Mouse (Mus musculus) v-Abl transformed pro-B cells (cell line): ENCODE data around the gene Impg1.

Experiments
- in situ Hi-C, 2 experiments: fragments of 400-800 bp; cut with MboI; formaldehyde crosslinking; loops; one replicate each; pipeline ENCODE4 v1.15.1; 2025; ENCODE audit not compliant: unreplicated experiment in 2 of 2

The Impg1 gene

GRCm38 (mm10) chr9:80465381-80465780 is at the start of gene Impg1:
Gene Impg1, minus strand, starts transcription at chr9:80465481.
- in situ Hi-C loops: no loop called here

DNA sequence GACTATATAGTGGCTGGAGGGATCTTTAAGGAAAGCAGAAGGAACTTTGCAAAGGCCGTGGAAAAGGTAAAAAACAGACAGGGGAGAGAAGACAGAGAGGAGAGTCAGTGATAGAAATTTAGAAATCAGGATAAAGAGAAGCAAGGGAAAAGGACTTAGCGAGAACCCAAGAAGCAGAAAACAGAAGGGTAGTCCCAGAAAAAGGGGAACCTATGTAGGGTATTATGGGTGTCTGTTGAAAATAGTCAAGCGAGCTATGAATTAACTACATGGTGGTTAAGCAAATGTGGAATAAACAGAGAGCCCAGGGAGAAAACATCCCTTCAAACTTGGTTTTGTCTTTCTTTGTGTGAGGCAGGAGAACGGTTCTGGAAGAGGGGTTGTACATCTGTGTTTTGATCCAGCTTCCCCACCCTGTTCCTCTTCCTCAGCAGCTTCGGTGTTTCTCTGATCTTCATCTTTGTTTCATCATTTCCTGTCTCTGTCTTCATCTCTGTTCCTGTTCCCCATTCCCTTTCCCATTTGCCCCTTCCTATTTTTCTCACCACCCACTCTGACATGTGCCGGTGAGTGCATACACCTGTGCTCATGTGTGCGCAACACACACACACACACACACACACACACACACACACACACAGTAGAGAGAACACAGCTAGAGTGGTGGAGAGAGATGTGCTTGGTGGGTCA is 44.3 kb upstream of the Impg1 start:
- in situ Hi-C loops: no loop called here

GRCm38 (mm10) chr9:80504496-80505012 is 39.3 kb upstream of the Impg1 start:
- in situ Hi-C loops: no loop called here

GRCm38 (mm10) chr9:80491591-80491990 is 26.3 kb upstream of the Impg1 start:
- in situ Hi-C loops: no loop called here

GRCm38 (mm10) chr9:80460420-80460819 is 4.9 kb downstream of the Impg1 start:
- in situ Hi-C loops: no loop called here

DNA sequence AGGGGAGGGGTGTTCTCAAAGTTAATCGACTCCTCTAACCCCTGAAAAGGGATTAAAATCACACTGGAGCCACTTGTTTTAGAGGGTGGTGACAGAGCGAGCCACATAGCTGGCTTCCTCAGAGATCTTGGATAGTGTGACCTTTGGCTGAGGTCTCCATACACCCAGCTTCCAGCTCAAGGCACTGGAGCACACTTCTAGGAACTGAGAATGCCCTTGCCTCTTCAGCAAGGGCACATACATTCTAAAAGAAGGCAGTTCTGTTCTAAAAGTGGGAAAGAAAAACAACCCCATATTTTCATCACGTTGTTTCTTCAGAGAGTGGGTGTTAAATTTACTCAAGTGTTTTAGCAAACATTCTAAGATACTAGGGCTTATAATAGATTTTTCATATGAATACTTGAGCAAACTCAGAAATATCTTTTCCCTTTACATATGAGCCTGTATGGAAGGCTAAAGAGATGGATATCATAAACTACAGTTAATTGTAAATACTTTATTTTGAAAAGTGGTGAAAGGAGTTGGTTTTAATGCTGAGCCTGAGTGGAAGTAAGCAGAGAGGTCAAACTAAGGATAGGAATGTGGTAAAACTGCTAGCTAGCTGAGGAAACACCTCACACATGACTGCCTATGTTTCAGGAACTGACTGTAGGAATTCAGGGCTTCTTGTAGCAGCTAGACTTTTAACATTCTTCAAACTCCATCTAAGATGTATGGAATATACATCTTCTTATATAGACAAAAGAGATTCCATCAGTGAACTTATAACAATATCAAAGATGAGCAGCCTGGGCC is 14.6 kb downstream of the Impg1 start:
- in situ Hi-C loops: no loop called here

- in situ Hi-C loops: no loop called here
Measured at GRCm38 (mm10) chr9:80441096-80441710, 24.1 kb downstream of the Impg1 start.

DNA sequence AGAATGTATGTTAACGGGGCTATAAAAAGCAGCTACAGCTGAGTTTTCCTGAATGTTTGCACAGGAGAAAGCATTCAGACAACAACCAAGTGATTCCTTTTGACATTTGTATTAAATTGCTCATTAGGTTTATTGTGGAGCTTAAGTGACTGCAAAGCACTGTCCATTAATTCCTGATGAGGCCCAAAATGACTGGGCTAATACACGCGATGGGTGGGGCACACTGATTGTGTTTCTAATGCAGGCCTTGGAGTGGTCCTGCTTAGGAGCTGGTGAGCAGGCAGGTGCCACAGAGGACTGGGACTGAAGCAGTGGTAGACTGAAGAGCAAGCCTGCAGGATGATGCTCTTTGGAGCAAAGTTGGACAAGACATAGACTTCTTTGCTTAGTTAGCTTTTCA is 73.9 kb downstream of the Impg1 start:
- in situ Hi-C loops: no loop called here

- in situ Hi-C loops: no loop called here
Measured at GRCm38 (mm10) chr9:80391002-80391401, 74.3 kb downstream of the Impg1 start.

- in situ Hi-C loops: no loop called here
Measured at GRCm38 (mm10) chr9:80387890-80388289, 77.4 kb downstream of the Impg1 start.

DNA sequence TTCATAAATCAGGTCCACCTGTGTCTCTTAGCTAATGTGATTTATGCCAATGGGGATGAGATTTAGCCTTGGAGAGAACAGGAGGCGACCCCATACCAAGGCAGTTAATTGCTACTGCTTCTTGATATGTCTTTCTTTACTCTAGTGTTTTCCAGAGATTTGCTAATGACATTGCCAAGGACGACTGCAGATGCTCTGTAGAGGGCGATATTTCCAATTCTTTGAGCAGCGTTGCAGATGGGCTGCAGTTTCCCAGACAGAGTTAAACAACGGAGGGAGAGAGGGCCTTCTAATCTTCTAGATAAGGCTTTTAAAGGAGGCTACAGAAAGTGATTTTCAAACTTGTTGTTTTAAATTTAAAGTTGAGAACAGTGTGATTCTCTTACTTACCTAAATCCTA is 78.8 kb downstream of the Impg1 start:
- in situ Hi-C loops: no loop called here

- in situ Hi-C loops: no loop called here
Measured at GRCm38 (mm10) chr9:80386000-80386399, 79.3 kb downstream of the Impg1 start.

DNA sequence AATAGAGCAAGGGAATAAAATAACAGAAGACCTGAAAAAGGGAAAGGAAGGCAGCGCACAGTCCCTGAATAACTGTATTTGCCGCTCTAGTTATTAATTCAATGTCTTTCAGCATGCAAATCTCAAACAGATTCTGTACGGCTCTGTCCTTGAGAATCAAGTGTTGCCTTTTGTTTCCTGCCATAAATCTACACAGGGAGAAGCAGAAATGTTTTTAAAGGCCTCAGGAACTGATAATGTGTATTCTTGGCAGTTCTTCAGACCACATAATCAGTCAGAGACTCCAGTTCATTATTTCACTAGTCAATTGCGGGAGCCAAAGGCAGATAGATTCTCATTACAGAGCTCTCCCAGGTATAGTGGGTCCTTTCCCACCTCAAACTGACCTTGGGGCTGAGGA is 82.6 kb downstream of the Impg1 start:
- in situ Hi-C loops: no loop called here

DNA sequence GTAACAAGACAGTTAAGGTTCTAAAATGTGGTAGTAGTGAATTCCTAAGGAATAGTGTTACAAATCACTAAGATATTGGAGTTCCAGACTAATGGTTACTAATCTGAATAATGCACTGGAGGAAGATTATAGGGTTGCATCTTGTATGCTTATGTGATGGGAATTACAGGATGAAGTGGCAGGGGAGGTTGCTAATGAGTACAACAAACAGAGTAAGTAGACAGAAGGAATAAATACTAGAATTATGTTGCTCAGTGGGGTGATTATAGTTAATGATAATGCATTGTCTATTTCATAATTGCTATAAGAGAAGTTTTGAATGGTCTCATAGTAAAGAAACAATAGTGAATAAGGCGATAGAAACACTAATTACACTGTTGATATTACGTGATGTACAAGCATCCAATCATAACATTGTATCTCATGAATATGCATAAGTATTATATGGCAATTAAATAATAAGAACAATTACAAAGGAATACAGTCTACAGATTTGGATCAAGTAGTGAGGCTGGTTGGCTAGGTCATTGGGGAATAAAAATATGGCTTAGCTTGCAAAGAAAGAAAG is 85.1 kb downstream of the Impg1 start:
- in situ Hi-C loops: no loop called here

- in situ Hi-C loops: no loop called here
Measured at GRCm38 (mm10) chr9:80374100-80374499, 91.2 kb downstream of the Impg1 start.

DNA sequence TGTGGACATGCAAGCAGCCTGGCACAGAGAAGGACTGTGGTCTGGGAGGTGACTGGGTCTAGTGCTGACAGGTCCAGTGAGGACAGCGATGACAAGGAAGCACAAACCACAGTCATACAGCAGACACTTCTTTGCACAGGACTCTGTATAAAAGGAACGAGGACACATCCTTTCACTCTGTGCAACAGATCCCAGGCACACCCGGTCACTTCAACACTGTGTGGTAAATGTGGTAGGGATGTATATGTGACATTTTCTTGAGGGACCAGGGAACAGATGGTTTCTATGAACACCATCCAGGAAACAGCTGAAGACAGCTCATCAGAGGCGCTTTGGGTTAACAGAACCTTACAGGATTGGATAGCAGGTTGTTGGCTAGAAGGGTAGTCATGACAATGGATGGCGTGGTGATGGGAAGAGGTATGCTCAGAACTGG is 92.0 kb downstream of the Impg1 start:
- in situ Hi-C loops: no loop called here

DNA sequence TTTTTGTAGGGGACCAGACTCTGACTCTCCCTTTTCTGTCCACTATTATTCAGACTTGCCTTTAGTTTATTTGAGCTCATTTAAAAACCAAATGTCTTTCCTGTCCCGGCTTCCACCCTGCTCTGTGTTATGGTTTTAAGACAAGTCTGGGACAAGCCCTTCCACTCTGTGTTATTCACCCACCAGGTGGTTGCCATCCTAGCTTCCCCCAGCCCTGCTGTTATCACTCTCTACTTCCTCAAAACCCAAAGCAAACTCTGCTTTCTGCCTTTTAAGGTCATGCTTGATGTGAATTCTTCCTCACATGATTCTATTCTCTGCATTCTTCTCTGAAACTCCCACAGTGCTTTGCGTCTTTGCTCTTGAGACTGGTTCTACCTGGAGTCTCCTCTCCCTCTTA is 96.6 kb downstream of the Impg1 start:
- in situ Hi-C loops: no loop called here

GRCm38 (mm10) chr9:80367520-80368204 is 97.6 kb downstream of the Impg1 start:
- in situ Hi-C loops: no loop called here

DNA sequence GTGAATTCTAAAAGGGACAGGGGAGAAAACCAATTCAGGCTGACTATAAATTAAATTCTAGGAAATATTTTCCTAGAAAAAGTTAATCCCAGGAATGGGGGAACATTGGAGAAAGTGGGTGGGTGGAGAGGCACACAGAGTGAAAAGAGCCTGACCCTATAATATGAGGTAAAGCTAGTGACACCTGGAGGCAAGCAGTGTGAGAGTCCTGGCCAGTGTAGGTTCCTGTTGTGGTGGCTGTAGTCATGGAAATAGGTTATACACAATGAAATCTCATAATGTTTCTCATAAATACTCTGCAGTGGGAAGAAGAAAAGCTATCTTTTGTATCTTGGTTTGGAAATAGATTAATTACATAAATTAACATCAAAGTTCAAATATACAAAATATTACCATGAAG is 105.2 kb downstream of the Impg1 start:
- in situ Hi-C loops: no loop called here

- in situ Hi-C loops: no loop called here
Measured at GRCm38 (mm10) chr9:80351678-80352331, 113.5 kb downstream of the Impg1 start.
